Mouse (Mus musculus) limb, embryonic 13.5 days (tissue): ENCODE results near the gene Rptor. TPM values are rescaled to one million over a fixed set of nuclear protein-coding genes. Genes with fewer than 3 reads are reported as not detected.

Source experiments
- ATAC-seq: fragments of 200-750 bp; cut with Nextera tagmentation; 2 replicates; pipeline ENCODE4 v1.8.0; 2017; ENCODE audit warnings: low read depth, moderate number of reproducible peaks, moderate TSS enrichment; ENCODE audit not compliant: low FRiP score
- H3K27ac ChIP-seq: fragments of 300-500 bp; sonication (generic); 2 replicates; pipeline ENCODE4 v1.5.1; 2015; ENCODE audit warnings: inconsistent platforms, mild to moderate bottlenecking, moderate library complexity
- H3K27me3 ChIP-seq: fragments of 300-500 bp; sonication (generic); 2 replicates; pipeline ENCODE4 v1.6.1; 2015; ENCODE audit warnings: mild to moderate bottlenecking, inconsistent platforms
- H3K36me3 ChIP-seq: fragments of 300-500 bp; sonication (generic); 2 replicates; pipeline ENCODE4 v1.6.1; 2015; ENCODE audit warnings: inconsistent platforms, mild to moderate bottlenecking, moderate library complexity
- H3K4me1 ChIP-seq: fragments of 300-500 bp; sonication (generic); 2 replicates; pipeline ENCODE4 v1.6.1; 2015; ENCODE audit warnings: inconsistent platforms
- H3K4me2 ChIP-seq: fragments of 300-500 bp; sonication (generic); replicated peaks from 2 replicates; pipeline ENCODE4 v1.6.1; 2015; ENCODE audit warnings: inconsistent platforms, mild to moderate bottlenecking, moderate library complexity
- H3K4me3 ChIP-seq: fragments of 300-500 bp; sonication (generic); 2 replicates; pipeline ENCODE4 v1.5.1; 2015; ENCODE audit warnings: moderate library complexity, mild to moderate bottlenecking, inconsistent platforms
- H3K9ac ChIP-seq: fragments of 300-500 bp; sonication (generic); 2 replicates; pipeline ENCODE4 v1.6.1; 2015; ENCODE audit warnings: mild to moderate bottlenecking, inconsistent platforms
- H3K9me3 ChIP-seq: fragments of 300-500 bp; sonication (generic); 2 replicates; pipeline ENCODE4 v1.6.1; 2016; ENCODE audit warnings: inconsistent platforms
- WGBS: fragments of 180-500 bp; shearing (Covaris S2); methylation state at CpG from one replicate; pipeline ENCODE4 v1.1.7; 2015; 5-methylcytosine and 5-hydroxymethylcytosine counted together
- polyA plus RNA-seq: library from polyadenylated mRNA; unstranded; fragments of >200 nt; fragmentation: Nextera tagmentation; extraction: Ambion mirVana; gene quantifications from 2 replicates; pipeline ENCODE4 v1.2.1, GENCODE M21; 2015

Rptor gene
- polyA plus RNA-seq, 1 experiment from 2014 or later: 11.2 TPM

- Histone ChIP-seq H3K4me3 (no peak overlapping the region), H3K4me1 (peaks cover 42% of the 10 kb centered on the region), H3K27me3 (no peaks in the 10 kb centered on the region), H3K36me3 (0 out of 2 replicates have a peak, but pooled peaks cover 11% of the 10 kb centered on the region), H3K9ac (no peak overlapping the region), H3K9me3 (no peaks in the 10 kb centered on the region), H3K4me2 (0 out of 2 replicates have a peak overlapping the region, but pooled peaks have one; percentile 0), H3K27ac (peak overlapping the region; percentile 45; the same call in 1 of the 2 replicates)
- ATAC-seq: no peak
- WGBS: 10% methylated on average over 2 of the region's 2 CpGs
Observed at GRCm38 (mm10) chr11:119799536-119799935, 196.8 kb downstream of the Rptor start.

- Histone ChIP-seq H3K4me1 (peaks cover 29% of the 10 kb centered on the region), H3K36me3 (peaks cover 11% of the 10 kb centered on the region), H3K27me3 (no peaks in the 10 kb centered on the region), H3K27ac (no peak overlapping the region), H3K9ac (no peak overlapping the region), H3K4me3 (no peak overlapping the region), H3K4me2 (no peak overlapping the region), H3K9me3 (no peaks in the 10 kb centered on the region)
- no peak for ATAC-seq
- 91% methylated on average over 1 of the region's 1 CpGs for WGBS
Observed at GRCm38 (mm10) chr11:119801855-119802254, 199.2 kb downstream of the Rptor start.

GRCm38 (mm10) chr11:119802947-119803346, 200.2 kb downstream of the Rptor start:
- peaks cover 37% of the 10 kb centered on the region for H3K4me1 ChIP-seq
- H3K36me3 ChIP-seq: peaks cover 15% of the 10 kb centered on the region
- 69% methylated on average over 7 of the region's 7 CpGs for WGBS
- H3K9me3 ChIP-seq: no peaks in the 10 kb centered on the region
- no peak overlapping the region for H3K4me2 ChIP-seq
- H3K4me3 ChIP-seq: no peak overlapping the region
- no peaks in the 10 kb centered on the region for H3K27me3 ChIP-seq
- ATAC-seq: no peak
- H3K9ac ChIP-seq: no peak overlapping the region
- no peak overlapping the region for H3K27ac ChIP-seq

- Histone ChIP-seq H3K9me3 (no peaks in the 10 kb centered on the region), H3K27ac (no peak overlapping the region), H3K9ac (no peak overlapping the region), H3K36me3 (peaks cover 15% of the 10 kb centered on the region), H3K27me3 (no peaks in the 10 kb centered on the region), H3K4me3 (no peak overlapping the region), H3K4me1 (peaks cover 37% of the 10 kb centered on the region), H3K4me2 (no peak overlapping the region)
- ATAC-seq: no peak
- 91% methylated on average over 3 of the region's 3 CpGs for WGBS
Observed at GRCm38 (mm10) chr11:119804392-119804791, 201.7 kb downstream of the Rptor start.

GRCm38 (mm10) chr11:119805112-119805750, 202.5 kb downstream of the Rptor start:
- WGBS: 94% methylated on average over 10 of the region's 10 CpGs
- Histone ChIP-seq H3K9me3 (no peaks in the 10 kb centered on the region), H3K36me3 (peaks cover 15% of the 10 kb centered on the region), H3K27me3 (no peaks in the 10 kb centered on the region), H3K4me1 (peaks cover 39% of the 10 kb centered on the region), H3K9ac (no peak overlapping the region), H3K27ac (no peak overlapping the region), H3K4me3 (no peak overlapping the region), H3K4me2 (no peak overlapping the region)
- ATAC-seq: no peak

GRCm38 (mm10) chr11:119806539-119806938, 203.8 kb downstream of the Rptor start:
- ATAC-seq: no peak
- H3K4me3 ChIP-seq: no peak overlapping the region
- WGBS: 92% methylated on average over 8 of the region's 8 CpGs

GRCm38 (mm10) chr11:119807431-119808031, 204.8 kb downstream of the Rptor start:
- Histone ChIP-seq H3K4me1 (peaks cover 47% of the 10 kb centered on the region), H3K27me3 (no peaks in the 10 kb centered on the region), H3K27ac (no peak overlapping the region), H3K9me3 (no peaks in the 10 kb centered on the region), H3K9ac (no peak overlapping the region), H3K4me2 (no peak overlapping the region), H3K4me3 (no peak overlapping the region), H3K36me3 (peaks cover 20% of the 10 kb centered on the region)
- ATAC-seq: no peak
- 72% methylated on average over 7 of the region's 7 CpGs for WGBS

More at GRCm38 (mm10) chr11:119806539-119806938, 203.8 kb downstream of the Rptor start:
- Histone ChIP-seq H3K36me3 (peaks cover 17% of the 10 kb centered on the region), H3K27ac (no peak overlapping the region), H3K4me2 (no peak overlapping the region), H3K9ac (no peak overlapping the region), H3K4me1 (peaks cover 47% of the 10 kb centered on the region), H3K9me3 (no peaks in the 10 kb centered on the region), H3K27me3 (no peaks in the 10 kb centered on the region)

GRCm38 (mm10) chr11:119808647-119809280, 206.1 kb downstream of the Rptor start:
- H3K4me3 ChIP-seq: no peak overlapping the region
- H3K9ac ChIP-seq: no peak overlapping the region
- 14% methylated on average over 10 of the region's 10 CpGs for WGBS
- ATAC-seq: no peak
- H3K4me1 ChIP-seq: peaks cover 47% of the 10 kb centered on the region
- no peak overlapping the region for H3K27ac ChIP-seq
- peaks cover 24% of the 10 kb centered on the region for H3K36me3 ChIP-seq
- H3K9me3 ChIP-seq: no peaks in the 10 kb centered on the region
- no peaks in the 10 kb centered on the region for H3K27me3 ChIP-seq
- no peak overlapping the region for H3K4me2 ChIP-seq

- ATAC-seq: no peak
- no peaks in the 10 kb centered on the region for H3K9me3 ChIP-seq
- peaks cover 28% of the 10 kb centered on the region for H3K36me3 ChIP-seq
- no peak overlapping the region for H3K4me3 ChIP-seq
- no peak overlapping the region for H3K27ac ChIP-seq
- no peaks in the 10 kb centered on the region for H3K27me3 ChIP-seq
- WGBS: 41% methylated on average over 5 of the region's 5 CpGs
- no peak overlapping the region for H3K4me2 ChIP-seq
- peaks cover 47% of the 10 kb centered on the region for H3K4me1 ChIP-seq
- no peak overlapping the region for H3K9ac ChIP-seq
Observed at GRCm38 (mm10) chr11:119809309-119809708, 206.6 kb downstream of the Rptor start.

- no peaks in the 10 kb centered on the region for H3K27me3 ChIP-seq
- H3K4me2 ChIP-seq: no peak overlapping the region
- no peak overlapping the region for H3K4me3 ChIP-seq
- H3K9me3 ChIP-seq: no peaks in the 10 kb centered on the region
- 0 out of 2 replicates have a peak overlapping the region, but pooled peaks have one; percentile 20 for H3K9ac ChIP-seq
- WGBS: 34% methylated on average over 8 of the region's 8 CpGs
- ATAC-seq: 0 out of 2 replicates have a peak, but pooled peaks have one; percentile 24
- peaks cover 47% of the 10 kb centered on the region for H3K4me1 ChIP-seq
- H3K36me3 ChIP-seq: peaks cover 40% of the 10 kb centered on the region
- H3K27ac ChIP-seq: no peak overlapping the region
Observed at GRCm38 (mm10) chr11:119811022-119811421, 208.3 kb downstream of the Rptor start.

GRCm38 (mm10) chr11:119811598-119811997, 208.9 kb downstream of the Rptor start:
- H3K27ac ChIP-seq: no peak overlapping the region
- H3K4me1 ChIP-seq: peaks cover 47% of the 10 kb centered on the region
- no peak overlapping the region for H3K9ac ChIP-seq
- WGBS: 92% methylated on average over 1 of the region's 1 CpGs
- no peaks in the 10 kb centered on the region for H3K9me3 ChIP-seq
- ATAC-seq: no peak
- H3K36me3 ChIP-seq: peaks cover 40% of the 10 kb centered on the region
- no peak overlapping the region for H3K4me2 ChIP-seq
- H3K27me3 ChIP-seq: no peaks in the 10 kb centered on the region
- H3K4me3 ChIP-seq: no peak overlapping the region

GRCm38 (mm10) chr11:119812093-119812492, 209.4 kb downstream of the Rptor start:
- H3K9ac ChIP-seq: no peak overlapping the region
- H3K36me3 ChIP-seq: peaks cover 45% of the 10 kb centered on the region
- H3K4me1 ChIP-seq: peaks cover 44% of the 10 kb centered on the region
- H3K27ac ChIP-seq: no peak overlapping the region
- no peak overlapping the region for H3K4me2 ChIP-seq
- H3K27me3 ChIP-seq: no peaks in the 10 kb centered on the region
- H3K4me3 ChIP-seq: no peak overlapping the region
- 92% methylated on average over 4 of the region's 4 CpGs for WGBS
- no peaks in the 10 kb centered on the region for H3K9me3 ChIP-seq
- ATAC-seq: no peak
